ENCODE assay signal across 29 mouse cellular contexts in genomic region chr14:24240831-24241230, GRCm38 (mm10). TPM values are rescaled to one million over a fixed set of nuclear protein-coding genes. Genes with fewer than 3 reads are reported as not detected.
"Had no signal": no experiment of that assay in that cellular context is flagged by ENCODE, and none has a peak within 500 bp of the region (broad histone marks: within the 10 kb centered on the region; RNA-seq: fewer than 3 reads in every experiment).

No protein-coding gene starts in this region.

- H3K9me3 ChIP-seq: heart, embryonic 13.5 days; heart, embryonic 15.5 days; hindbrain, embryonic 13.5 days; hindbrain, embryonic 15.5 days; limb, embryonic 13.5 days; limb, embryonic 15.5 days; liver, embryonic 12.5 days had no signal

- DNase-seq: forebrain, postnatal 0 days; gastrocnemius, postnatal 14 days; gastrocnemius, postnatal 36 days; heart, adult 11 months; heart, adult 2 months; heart, postnatal 14 days; heart, postnatal 36 days; layer of hippocampus, adult 9-11 months; layer of hippocampus, postnatal 36 days; left cerebral cortex, postnatal 4 days; lung, adult 18-20 months had no signal

- H3K36me3 ChIP-seq: heart, embryonic 15.5 days; hindbrain, embryonic 15.5 days; liver, embryonic 12.5 days had no signal

- H3K27me3 ChIP-seq: heart, embryonic 13.5 days; heart, embryonic 15.5 days; hindbrain, embryonic 13.5 days; hindbrain, embryonic 15.5 days; limb, embryonic 13.5 days; limb, embryonic 15.5 days had no signal

- H3K4me2 ChIP-seq: heart, embryonic 11.5 days; heart, embryonic 13.5 days; heart, embryonic 15.5 days; hindbrain, embryonic 13.5 days; hindbrain, embryonic 15.5 days; limb, embryonic 13.5 days; limb, embryonic 15.5 days; liver, embryonic 12.5 days had no signal

- ATAC-seq: forebrain, postnatal 0 days; hindbrain, postnatal 0 days; intestine, embryonic 16.5 days; liver, embryonic 12.5 days had no signal

- H3K27ac ChIP-seq: heart, adult 2 months; heart, embryonic 13.5 days; heart, embryonic 15.5 days; hindbrain, embryonic 13.5 days; hindbrain, embryonic 15.5 days; hindbrain, postnatal 0 days; limb, embryonic 13.5 days; limb, embryonic 15.5 days; liver, embryonic 12.5 days; liver, embryonic 14.5 days had no signal

- H3K4me3 ChIP-seq: heart, adult 2 months; heart, embryonic 13.5 days; heart, embryonic 15.5 days; hindbrain, embryonic 13.5 days; hindbrain, embryonic 15.5 days; limb, embryonic 13.5 days; limb, embryonic 15.5 days; liver, embryonic 12.5 days had no signal

- H3K9ac ChIP-seq: forebrain, postnatal 0 days; heart, embryonic 13.5 days; heart, embryonic 15.5 days; hindbrain, embryonic 13.5 days; hindbrain, embryonic 15.5 days; limb, embryonic 13.5 days; limb, embryonic 15.5 days; liver, embryonic 12.5 days; liver, embryonic 14.5 days had no signal

RNA-seq across cellular contexts. Expression of gene E330034G19Rik, which starts 52.2 kb away (rescaled TPM):
- polyA plus RNA-seq: heart, adult 2 months; heart, embryonic 11.5 days; heart, embryonic 13.5 days; heart, embryonic 15.5 days; heart, postnatal 0 days; hindbrain, embryonic 11.5 days; hindbrain, embryonic 15.5 days; intestine, embryonic 14.5 days; intestine, embryonic 16.5 days; large intestine, adult 2 months; limb, embryonic 11.5 days; limb, embryonic 15.5 days; liver, adult 2 months; liver, embryonic 12.5 days; liver, embryonic 14.5 days; liver, embryonic 16.5 days had no signal
